8 mouse cellular contexts compared by ENCODE assay signal in the genomic region with DNA sequence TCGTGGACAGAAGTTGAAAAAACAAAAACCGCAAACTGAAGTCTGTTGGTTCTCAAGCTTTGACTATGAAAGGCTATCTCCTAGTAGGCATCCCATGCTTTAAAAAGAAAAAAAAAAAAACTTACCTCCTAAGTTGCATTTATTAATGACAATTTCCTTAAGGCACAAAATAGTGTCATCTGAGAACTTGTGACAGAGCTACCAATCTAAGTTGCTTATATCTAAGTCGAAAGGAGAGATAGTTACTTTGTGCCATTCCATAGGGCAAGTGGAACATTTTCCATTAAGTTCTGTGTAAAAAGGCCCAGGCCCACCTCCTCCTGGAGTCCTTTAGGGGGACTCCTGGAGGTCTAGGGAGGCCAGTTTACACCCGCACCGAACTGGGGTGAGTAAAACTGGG. TPM values are rescaled to one million over a fixed set of nuclear protein-coding genes. Genes with fewer than 3 reads are reported as not detected.
A peak's percentile ranks its signal among the peaks of the same experiment; 100 is the strongest.
DNase-seq lines count a peak whose midpoint lies in the region; ATAC-seq lines count a peak whose summit lies in the region.

No protein-coding gene starts in this region.

- no peak for ATAC-seq in kidney, embryonic 14.5 days (ENCODE audit: low FRiP score, low TSS enrichment)
- ATAC-seq in hindbrain, embryonic 16.5 days, result no peak
- no peak for ATAC-seq in midbrain, embryonic 15.5 days (replicated peaks)

- H3K9me3 ChIP-seq in kidney, embryonic 14.5 days (ENCODE audit: control insufficient read depth, low read length), result no peaks in the 10 kb centered on the region
- no peaks in the 10 kb centered on the region for H3K9me3 ChIP-seq in embryonic facial prominence, embryonic 10.5 days
- H3K9me3 ChIP-seq in hindbrain, embryonic 16.5 days (ENCODE audit: control insufficient read depth, low read length), result no peaks in the 10 kb centered on the region
- no peaks in the 10 kb centered on the region for H3K9me3 ChIP-seq in midbrain, embryonic 15.5 days

- peaks cover 19% of the 10 kb centered on the region for H3K4me1 ChIP-seq in kidney, embryonic 14.5 days (ENCODE audit: control insufficient read depth, insufficient read depth, low read length)
- peaks cover 34% of the 10 kb centered on the region for H3K4me1 ChIP-seq in embryonic facial prominence, embryonic 10.5 days
- H3K4me1 ChIP-seq in hindbrain, embryonic 16.5 days (ENCODE audit: control insufficient read depth, insufficient read depth, low read depth, low read length), result peaks cover 14% of the 10 kb centered on the region
- peaks cover 15% of the 10 kb centered on the region for H3K4me1 ChIP-seq in midbrain, embryonic 15.5 days

- H3K36me3 ChIP-seq in kidney, embryonic 14.5 days (ENCODE audit: control insufficient read depth, insufficient read depth, low read length), result peaks cover 20% of the 10 kb centered on the region; the same call in 1 of the 2 replicates
- H3K36me3 ChIP-seq in embryonic facial prominence, embryonic 10.5 days (replicated peaks), result peaks cover 22% of the 10 kb centered on the region
- peaks cover 7% of the 10 kb centered on the region; the same call in 1 of the 2 replicates for H3K36me3 ChIP-seq in hindbrain, embryonic 16.5 days (ENCODE audit: control insufficient read depth, insufficient read depth, low read length)
- H3K36me3 ChIP-seq in midbrain, embryonic 15.5 days (replicated peaks), result peaks cover 7% of the 10 kb centered on the region; the same call in 1 of the 2 replicates

- intact Hi-C loops in gastrocnemius, postnatal 36 days (cut with DNase I), result no loop called here

- peak overlapping the region; percentile 87; the same call in 1 of the 2 replicates for H3K4me3 ChIP-seq in kidney, embryonic 14.5 days (ENCODE audit: low read length)
- peak overlapping the region; percentile 98 for H3K4me3 ChIP-seq in embryonic facial prominence, embryonic 10.5 days
- H3K4me3 ChIP-seq in hindbrain, embryonic 16.5 days (ENCODE audit: low read length), result peak overlapping the region; percentile 77
- peak overlapping the region; percentile 63 for H3K4me3 ChIP-seq in midbrain, embryonic 15.5 days

- H3K27me3 ChIP-seq in kidney, embryonic 14.5 days (ENCODE audit: control insufficient read depth, insufficient read depth, low read length), result no peaks in the 10 kb centered on the region
- no peaks in the 10 kb centered on the region for H3K27me3 ChIP-seq in embryonic facial prominence, embryonic 10.5 days (replicated peaks; ENCODE audit: low read depth, poor library complexity, severe bottlenecking)
- no peaks in the 10 kb centered on the region for H3K27me3 ChIP-seq in hindbrain, embryonic 16.5 days (replicated peaks; ENCODE audit: control insufficient read depth, insufficient read depth, low read length)
- H3K27me3 ChIP-seq in midbrain, embryonic 15.5 days (replicated peaks), result no peaks in the 10 kb centered on the region

- peak overlapping the region; percentile 87; the same call in 1 of the 2 replicates for H3K27ac ChIP-seq in kidney, embryonic 14.5 days (ENCODE audit: low read depth, low read length)
- H3K27ac ChIP-seq in embryonic facial prominence, embryonic 10.5 days (replicated peaks), result peak overlapping the region; percentile 94
- H3K27ac ChIP-seq in hindbrain, embryonic 16.5 days (ENCODE audit: low read depth, low read length), result peak overlapping the region; percentile 80
- H3K27ac ChIP-seq in midbrain, embryonic 15.5 days, result 0 out of 2 replicates have a peak overlapping the region, but pooled peaks have one; percentile 66

- WGBS in kidney, embryonic 14.5 days, result 69% methylated on average over 5 of the region's 5 CpGs
- WGBS in embryonic facial prominence, embryonic 10.5 days, result 67% methylated on average over 5 of the region's 5 CpGs
- 70% methylated on average over 5 of the region's 5 CpGs for WGBS in hindbrain, embryonic 16.5 days
- 68% methylated on average over 5 of the region's 5 CpGs for whole genome bisulfite sequencing in midbrain, embryonic 15.5 days

- DNase-seq in kidney, adult 11 months, result no peak
- DNase-seq in embryonic facial prominence, embryonic 10.5 days (ENCODE audit: low spot score), result no peak
- no peak for DNase-seq in gastrocnemius, postnatal 36 days
- DNase-seq in embryo, embryonic 10 days (ENCODE audit: low spot score), result no peak
- no peak for DNase-seq in layer of hippocampus, postnatal 14 days (ENCODE audit: low spot score in 2 of 2)

- no peak overlapping the region for H3K9ac ChIP-seq in kidney, embryonic 14.5 days (ENCODE audit: low read depth, low read length)
- 0 out of 2 replicates have a peak overlapping the region, but pooled peaks have one; percentile 84 for H3K9ac ChIP-seq in hindbrain, embryonic 16.5 days (ENCODE audit: low read depth, low read length)
- 0 out of 2 replicates have a peak overlapping the region, but pooled peaks have one; percentile 68 for H3K9ac ChIP-seq in midbrain, embryonic 15.5 days

- H3K4me2 ChIP-seq in kidney, embryonic 14.5 days (replicated peaks; ENCODE audit: low read depth, low read length), result peak overlapping the region; percentile 66
- peak overlapping the region; percentile 74 for H3K4me2 ChIP-seq in hindbrain, embryonic 16.5 days (ENCODE audit: low read length)
- peak overlapping the region; percentile 82 for H3K4me2 ChIP-seq in midbrain, embryonic 15.5 days

RNA-seq across cellular contexts. Expression of a gene that starts 10.7 kb away (rescaled TPM):
- polyA plus RNA-seq in kidney, embryonic 14.5 days (2014; fragmentation: Nextera tagmentation; extraction: Ambion mirVana), result 43.1 and 89.4 TPM in 2 replicates
- polyA plus RNA-seq in embryonic facial prominence, embryonic 10.5 days (2016; fragmentation: Nextera tagmentation; extraction: Ambion mirVana), result 162 and 178 TPM in 2 replicates
- polyA plus RNA-seq in hindbrain, embryonic 16.5 days (2015; fragmentation: Nextera tagmentation; extraction: Ambion mirVana), result 41.1 and 48.1 TPM in 2 replicates
- polyA plus RNA-seq in midbrain, embryonic 15.5 days (2015; fragmentation: Nextera tagmentation; extraction: Ambion mirVana), result 41.6 and 42.5 TPM in 2 replicates
- total RNA-seq in gastrocnemius, postnatal 36 days (2021), result 1 to 10 TPM; 4.9 to 5.9 TPM
- 10 to 100 TPM; 14.3 to 16.8 TPM for total RNA-seq in layer of hippocampus, postnatal 14 days (2021)
